Mouse (Mus musculus) CD8-positive naive resting alpha-beta T cell, adult 2 months (primary cell): ENCODE results near the gene Prdx2.

Experiments
- DNase-seq, 2 experiments: peaks; one replicate each; pipeline ENCODE4 v3.0.0; 2022; ENCODE audit warnings: low read depth in 2 of 2, low spot score in 2 of 2

The Prdx2 gene

GRCm38 (mm10) chr8:84996978-84997377 lies 27.6 kb downstream of the Prdx2 start:
- no peak for DNase-seq

GRCm38 (mm10) chr8:84997649-84998295 lies 28.4 kb downstream of the Prdx2 start:
- peak; percentile 89 to 94 for DNase-seq

- peak; percentile 45 to 51 for DNase-seq
Observed at GRCm38 (mm10) chr8:85007686-85008085, 38.3 kb downstream of the Prdx2 start.

- DNase-seq = no peak
Observed at GRCm38 (mm10) chr8:85011242-85011641, 41.9 kb downstream of the Prdx2 start.

- DNase-seq = peak; percentile 75 to 78
Observed at GRCm38 (mm10) chr8:85013230-85013840, 43.9 kb downstream of the Prdx2 start.

GRCm38 (mm10) chr8:85014431-85014830 lies 45.0 kb downstream of the Prdx2 start, which contains the start of gene Best2:
Best2 (minus strand) TSS chr8:85014531.
- no peak for DNase-seq

GRCm38 (mm10) chr8:85016724-85017123 lies 47.3 kb downstream of the Prdx2 start:
- no peak for DNase-seq

- DNase-seq = no peak
Observed at GRCm38 (mm10) chr8:85017209-85017608, 47.8 kb downstream of the Prdx2 start.

- DNase-seq = no peak
Observed at GRCm38 (mm10) chr8:85021514-85022055, 52.2 kb downstream of the Prdx2 start.

- no peak for DNase-seq
Observed at GRCm38 (mm10) chr8:85023846-85024245, 54.5 kb downstream of the Prdx2 start.
